Mouse (Mus musculus) kidney, postnatal 4 days (tissue): Measurements from ENCODE around the gene Zfp385a.

ENCODE experiments used
- DNase-seq, 2 experiments: peaks; one replicate each; pipeline ENCODE4 v3.0.0; 2021; ENCODE audit warnings: mixed read lengths in 2 of 2

Gene Zfp385a

DNA sequence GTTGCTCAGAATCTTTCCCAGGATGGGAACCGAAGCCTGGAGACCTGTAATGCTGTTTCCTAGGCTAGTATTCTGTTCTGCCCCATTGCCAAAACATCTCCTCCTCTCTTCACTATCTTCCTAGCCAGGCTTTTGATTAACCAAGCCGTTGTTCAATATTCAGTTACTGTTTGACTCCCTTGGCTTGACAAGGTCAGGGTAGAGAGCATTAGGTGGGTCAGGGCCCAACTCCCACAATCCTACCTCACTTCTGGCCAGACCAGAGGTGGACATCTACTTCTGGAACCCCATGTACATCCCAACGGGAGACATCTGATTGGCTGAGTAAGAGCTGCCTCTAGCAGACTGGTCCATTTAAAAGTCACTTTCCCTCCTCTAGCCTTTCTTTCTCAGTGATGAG, 23.1 kb upstream of the Zfp385a start:
- DNase-seq, result no peak

- DNase-seq, result no peak
Measured at GRCm38 (mm10) chr15:103362333-103362732, 22.4 kb upstream of the Zfp385a start.

GRCm38 (mm10) chr15:103361269-103361668, 21.4 kb upstream of the Zfp385a start:
- no peak for DNase-seq

- DNase-seq, result no peak
Measured at GRCm38 (mm10) chr15:103359869-103360602, 20.1 kb upstream of the Zfp385a start.

- no peak for DNase-seq
Measured at GRCm38 (mm10) chr15:103359122-103359510, 19.2 kb upstream of the Zfp385a start.

DNA sequence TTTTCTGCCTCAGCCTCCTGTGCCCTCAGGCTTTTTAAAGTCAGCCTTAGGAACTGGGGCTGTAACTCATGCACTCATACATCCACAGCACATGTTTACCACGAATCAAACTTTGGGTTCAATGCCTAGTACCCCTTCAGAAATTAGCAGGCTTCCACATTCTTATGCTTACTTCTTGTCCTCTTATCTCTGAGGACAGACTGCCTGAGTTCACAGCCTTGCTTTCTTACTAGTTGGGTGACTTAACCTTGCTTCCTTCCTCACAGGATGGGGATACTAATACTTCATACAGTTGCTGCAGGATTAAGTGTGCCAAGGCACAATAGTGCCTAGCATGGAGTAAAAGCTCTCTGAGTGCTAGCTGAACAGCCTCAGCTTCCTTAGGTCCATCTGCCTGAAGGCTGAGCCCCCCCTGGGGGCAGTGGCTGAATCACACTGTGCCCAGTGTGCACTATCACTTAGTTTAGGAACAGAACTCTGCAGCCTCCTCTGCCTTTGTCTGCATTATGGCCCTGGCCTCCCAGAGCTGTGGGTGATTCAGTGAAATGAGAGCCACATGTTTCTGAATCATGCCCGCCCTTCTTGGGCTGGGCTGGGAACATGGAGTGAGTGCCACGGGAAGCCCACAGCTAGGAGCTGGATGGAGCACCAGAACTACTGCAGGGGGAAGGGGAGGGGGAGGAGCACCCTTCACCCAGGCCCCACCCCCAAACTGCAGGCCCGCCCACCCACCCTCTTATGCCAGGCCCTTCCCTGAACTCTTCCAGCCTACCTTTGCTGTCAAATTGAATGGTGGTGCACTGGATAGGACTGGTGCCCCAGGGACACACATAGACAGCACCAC, 18.6 kb upstream of the Zfp385a start:
- peak in 1 of 2 experiments; percentile 43 for DNase-seq

DNA sequence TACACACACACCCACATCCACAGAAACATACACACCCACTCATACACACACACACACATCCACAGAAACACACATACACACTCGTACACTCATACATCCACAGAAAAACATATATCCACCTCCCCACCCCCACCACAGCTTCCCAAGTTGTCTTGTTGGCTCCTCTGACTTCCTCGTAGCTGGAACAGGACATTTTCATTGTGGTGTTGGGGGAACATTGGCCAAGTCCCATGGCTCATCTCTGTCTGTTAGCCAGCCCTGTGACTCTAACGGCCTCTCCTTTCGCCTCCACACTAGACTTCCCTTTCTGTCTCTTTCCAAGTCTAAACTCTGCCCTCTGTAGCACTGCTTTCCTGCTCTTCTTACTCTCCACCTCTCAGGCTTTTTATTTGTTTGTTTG, 17.9 kb upstream of the Zfp385a start:
- DNase-seq, result no peak

DNA sequence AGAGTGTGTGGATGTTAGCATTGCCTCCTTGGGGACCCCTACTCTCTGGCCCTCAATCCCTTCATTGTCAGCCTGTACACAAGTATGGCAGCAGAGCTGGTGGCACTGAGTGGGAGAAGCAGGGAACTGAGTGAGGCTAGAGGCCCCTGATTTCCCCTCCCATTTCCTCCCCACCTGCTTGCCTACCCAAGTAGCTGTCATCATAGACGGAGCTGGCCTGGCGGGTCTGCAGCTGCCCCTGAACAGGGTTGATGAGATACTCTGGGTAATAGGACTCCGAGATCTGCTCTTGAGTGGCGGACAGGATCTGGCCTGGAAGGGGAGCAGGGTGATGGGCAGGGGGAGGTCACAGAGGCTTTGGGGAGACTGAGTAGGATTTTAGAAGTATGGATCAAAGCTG, 16.2 kb upstream of the Zfp385a start:
- no peak for DNase-seq

DNA sequence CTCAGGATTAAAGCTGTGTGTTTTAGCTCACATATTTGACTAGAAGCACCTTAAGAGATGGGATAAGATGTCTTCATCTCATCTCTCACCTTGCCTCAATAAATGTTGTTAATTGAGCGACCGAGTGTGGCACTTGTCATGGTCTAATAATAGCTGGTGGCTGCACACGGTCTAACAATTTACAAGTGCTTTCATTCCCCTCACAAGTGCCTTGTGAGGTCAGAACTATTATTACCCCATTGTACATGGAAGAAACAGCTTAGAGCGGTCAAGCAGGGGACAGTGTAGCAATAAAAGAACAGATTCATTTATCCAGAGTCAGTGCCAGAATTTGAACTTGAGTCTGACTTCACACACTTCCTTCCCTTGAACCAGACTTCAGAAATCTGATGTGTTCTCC, 15.5 kb upstream of the Zfp385a start:
- DNase-seq, result no peak

- no peak for DNase-seq
Measured at GRCm38 (mm10) chr15:103354690-103355089, 14.8 kb upstream of the Zfp385a start.

DNA sequence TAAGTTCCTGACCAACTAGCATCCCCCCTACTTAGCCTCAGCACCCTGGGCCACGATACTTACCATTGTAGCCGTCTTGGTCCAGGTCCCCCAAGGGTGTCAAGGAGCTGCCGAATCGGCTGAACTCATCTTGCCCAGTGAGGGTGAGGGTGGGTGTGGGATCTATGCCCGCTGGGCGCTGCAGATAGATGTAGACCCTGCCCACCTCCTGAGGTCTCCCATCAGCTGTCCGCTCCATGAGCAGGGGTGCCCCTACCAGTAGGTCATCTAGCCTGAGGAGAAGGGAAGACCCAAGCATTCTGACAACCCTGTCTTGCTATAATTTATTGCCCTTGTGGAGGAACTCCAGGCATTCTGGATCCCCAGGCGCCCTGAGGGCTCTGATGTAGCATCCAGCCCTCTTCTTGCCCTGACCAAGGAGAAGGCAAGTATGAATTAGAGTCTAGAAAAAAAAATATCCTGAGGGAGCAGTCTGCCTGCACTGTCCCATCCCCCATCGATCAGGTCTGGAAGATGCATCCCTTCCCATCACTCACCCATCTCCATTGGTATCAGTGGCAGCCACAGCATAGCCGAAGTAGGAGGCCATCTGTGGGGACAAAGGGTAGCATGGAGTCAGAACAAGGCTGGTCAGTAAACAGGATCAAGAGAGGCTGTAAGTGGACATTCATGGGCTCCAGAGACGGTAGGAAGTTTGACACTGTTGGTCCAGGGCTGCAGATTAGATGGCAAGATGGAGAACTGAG, 13.8 kb upstream of the Zfp385a start:
- DNase-seq, result no peak

DNA sequence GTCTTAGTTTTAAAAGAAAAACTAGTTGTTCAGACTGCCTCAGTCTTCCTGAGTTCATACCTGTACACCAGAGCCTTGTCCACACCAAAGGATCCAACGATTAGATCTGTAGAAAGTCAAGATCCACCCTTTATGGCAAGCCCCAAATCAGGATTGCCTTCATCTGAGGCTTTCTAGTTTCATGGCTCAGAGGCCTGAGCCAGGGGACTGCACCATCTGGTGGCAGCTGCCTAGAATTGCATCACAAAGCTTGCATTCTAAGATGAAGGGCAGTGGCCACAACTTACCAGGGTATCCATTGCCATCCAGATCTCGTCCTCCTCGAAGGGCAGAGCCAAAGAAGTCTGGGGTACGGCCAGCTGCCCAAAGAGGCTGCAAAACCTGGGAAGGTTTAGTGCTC, 13.0 kb upstream of the Zfp385a start:
- peak; percentile 73 to 75 for DNase-seq

GRCm38 (mm10) chr15:103347275-103347684, 7.4 kb upstream of the Zfp385a start:
- peak; percentile 81 to 86 for DNase-seq

DNA sequence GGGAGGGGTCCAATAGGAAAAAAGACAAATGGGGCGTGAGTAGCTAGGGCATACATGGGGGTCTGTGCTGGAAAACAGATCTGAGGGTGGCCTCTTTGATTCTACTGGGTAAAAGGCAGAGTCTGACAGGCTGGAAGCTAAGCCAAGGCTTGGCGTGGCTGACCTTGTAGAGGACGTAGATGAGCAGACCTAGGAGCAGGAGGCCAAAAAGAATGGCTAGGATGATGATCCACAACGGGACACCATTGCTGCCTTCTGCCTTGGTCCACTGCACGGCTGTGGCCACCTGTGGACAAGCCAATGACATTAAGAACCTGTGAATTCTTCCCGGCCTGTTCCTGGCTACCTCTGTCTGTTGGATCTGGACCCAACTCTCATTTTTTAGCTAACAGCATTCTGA, 5.9 kb upstream of the Zfp385a start:
- no peak for DNase-seq

GRCm38 (mm10) chr15:103343556-103343955, 3.7 kb upstream of the Zfp385a start:
- no peak for DNase-seq

DNA sequence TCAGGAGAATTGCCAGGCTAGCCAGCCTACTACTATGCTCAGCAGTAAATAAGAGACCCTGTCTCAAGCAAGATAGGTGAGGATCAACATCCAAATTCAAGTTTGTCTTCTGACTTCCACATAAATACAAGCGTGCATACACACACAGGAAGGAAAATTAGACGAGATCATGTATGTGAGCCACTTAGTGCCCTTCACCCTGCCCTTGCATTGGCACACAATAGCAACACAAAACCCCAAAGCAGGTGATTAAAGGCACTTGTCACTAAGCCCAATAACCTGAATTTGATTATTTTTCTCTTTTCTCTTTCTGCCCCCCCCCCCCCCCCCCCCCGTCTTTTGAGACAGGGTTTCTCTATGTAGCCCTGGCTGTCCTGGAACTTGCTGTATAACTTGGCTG, 3.1 kb upstream of the Zfp385a start:
- DNase-seq, result no peak

GRCm38 (mm10) chr15:103342415-103342814, 2.5 kb upstream of the Zfp385a start:
- DNase-seq, result peak; percentile 77 to 83

DNA sequence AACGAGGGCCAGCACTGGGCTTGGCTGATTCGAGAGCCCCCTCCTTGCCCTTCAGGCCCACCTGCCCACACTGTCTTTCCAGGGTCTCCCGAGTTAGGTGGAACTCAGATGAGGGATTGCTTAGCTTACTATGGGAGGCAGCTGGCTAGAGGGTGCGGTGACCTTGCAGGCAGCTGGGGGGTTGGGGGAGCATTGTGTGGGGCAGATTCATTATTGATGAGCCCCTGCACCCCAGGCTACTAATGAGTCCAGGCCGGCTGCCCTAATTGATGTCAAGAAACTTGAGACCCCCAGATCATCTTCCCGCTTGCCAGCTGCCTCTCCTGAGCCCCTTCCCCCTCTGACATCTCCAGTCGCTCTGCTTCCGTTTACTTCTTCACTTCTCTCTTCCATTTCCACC, 1.7 kb upstream of the Zfp385a start:
- no peak for DNase-seq

DNA sequence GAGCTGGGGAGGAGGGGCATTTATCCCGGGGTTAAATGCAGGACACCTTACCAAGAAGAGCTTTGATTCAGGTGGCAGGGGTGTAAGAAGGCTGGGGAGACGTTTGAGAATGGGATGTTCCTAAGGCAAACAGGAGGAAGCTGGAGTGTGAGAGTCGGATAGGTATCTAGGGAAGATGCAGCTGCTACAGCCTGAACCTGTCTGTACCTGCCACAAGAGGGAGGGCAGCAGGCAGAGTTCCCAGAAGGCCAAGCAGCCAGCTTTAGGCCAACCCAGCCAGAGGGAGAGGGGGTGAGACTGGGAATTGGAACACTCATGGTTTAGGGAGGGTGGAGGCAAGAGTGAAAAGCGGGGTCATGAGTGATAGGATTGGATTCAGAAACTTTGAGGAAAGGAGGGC, 893 bp upstream of the Zfp385a start:
- no peak for DNase-seq

DNA sequence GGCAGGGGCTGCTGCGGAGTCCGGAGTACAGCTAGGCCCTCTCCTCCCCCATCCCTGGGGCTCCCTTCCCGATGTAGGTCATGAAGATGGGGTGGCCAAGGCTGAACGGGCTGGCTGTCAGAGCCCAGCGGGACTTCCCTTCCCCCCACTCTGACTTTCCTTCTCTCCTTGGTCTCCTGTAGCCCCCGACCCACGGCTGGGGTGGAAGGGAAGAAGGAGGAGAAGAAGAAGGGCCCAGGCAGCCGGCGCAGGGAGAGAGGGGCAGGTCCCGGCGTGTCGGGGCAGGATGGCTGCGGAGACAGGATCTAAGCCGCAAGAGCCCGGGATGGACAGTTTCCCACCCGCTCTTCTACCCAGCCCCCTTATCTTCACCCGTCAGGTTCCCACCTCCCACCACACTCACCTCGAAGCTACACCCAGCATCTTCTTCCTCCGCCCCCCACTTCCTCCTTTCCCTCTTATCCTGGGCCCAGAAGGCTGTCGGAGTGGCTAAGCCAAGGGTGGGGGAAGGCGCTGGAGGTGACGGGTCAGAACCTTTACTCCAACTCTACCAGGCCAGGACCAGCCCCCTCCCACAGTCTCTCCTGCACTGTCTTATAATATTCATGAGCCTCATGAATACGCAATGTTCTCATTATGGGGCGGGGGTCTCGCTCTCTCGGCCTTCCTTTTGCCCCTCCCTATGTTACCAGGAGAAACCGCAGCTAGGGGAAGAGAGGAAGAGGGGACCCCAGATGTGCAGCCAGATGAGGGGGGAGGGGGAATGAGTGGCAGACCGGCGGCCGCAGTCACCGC, 530 bp downstream of the Zfp385a start:
- peak in 1 of 2 experiments; percentile 17 for DNase-seq

DNA sequence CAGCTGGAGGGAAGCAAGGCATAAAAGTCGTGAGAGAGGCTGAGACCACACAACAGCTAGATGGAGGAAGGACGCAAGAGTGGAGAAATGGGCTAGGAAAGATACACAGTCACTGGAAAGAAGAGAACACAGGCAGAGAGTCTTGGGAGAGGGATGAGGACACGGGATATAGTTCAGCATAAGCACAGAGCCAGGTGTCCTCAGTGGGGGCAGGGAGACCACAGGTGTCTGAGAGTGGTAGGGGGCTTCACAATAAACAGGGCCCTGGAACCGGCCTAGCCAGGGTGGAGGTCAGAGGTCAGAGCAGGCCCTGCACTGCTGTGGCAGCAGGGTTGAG, 1.1 kb downstream of the Zfp385a start:
- no peak for DNase-seq

- DNase-seq, result no peak
Measured at GRCm38 (mm10) chr15:103336996-103337667, 2.8 kb downstream of the Zfp385a start.
